Mouse (Mus musculus): ENCODE results near the gene Cul3.

The Cul3 gene

GRCm38 (mm10) chr1:80293307-80293706 lies 47.0 kb downstream of the Cul3 start:
- DNase-seq: no peak

- no peak for DNase-seq
These were observed 61.5 kb downstream of the Cul3 start for GRCm38 (mm10) chr1:80278731-80279130.

- no peak for DNase-seq
These were observed 79.8 kb downstream of the Cul3 start for GRCm38 (mm10) chr1:80260443-80260842.

DNA sequence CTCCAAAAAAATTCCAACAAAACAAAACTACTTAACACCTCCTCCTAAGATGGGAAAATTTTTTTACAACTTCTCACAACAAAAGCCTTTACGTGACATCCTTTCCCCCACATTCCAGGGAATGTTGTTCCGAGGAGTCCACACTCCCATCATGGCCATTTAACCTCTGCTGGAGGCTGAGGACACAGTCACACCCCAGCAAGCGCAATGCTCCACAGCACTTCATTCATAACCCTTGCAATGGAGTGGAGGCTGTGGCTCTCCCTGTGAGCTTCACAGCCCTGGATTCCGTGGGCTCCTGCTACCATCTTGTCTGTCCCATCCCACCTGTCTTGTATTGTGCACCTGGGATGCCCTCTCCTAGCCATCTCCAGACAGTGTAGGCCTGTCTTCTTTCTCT lies 81.6 kb downstream of the Cul3 start:
- no peak for DNase-seq

GRCm38 (mm10) chr1:80253309-80253708 lies 87.0 kb downstream of the Cul3 start:
- DNase-seq: no peak

GRCm38 (mm10) chr1:80250247-80250646 lies 90.0 kb downstream of the Cul3 start:
- DNase-seq: no peak

GRCm38 (mm10) chr1:80247131-80247530 lies 93.1 kb downstream of the Cul3 start:
- DNase-seq: peak; percentile 61

DNA sequence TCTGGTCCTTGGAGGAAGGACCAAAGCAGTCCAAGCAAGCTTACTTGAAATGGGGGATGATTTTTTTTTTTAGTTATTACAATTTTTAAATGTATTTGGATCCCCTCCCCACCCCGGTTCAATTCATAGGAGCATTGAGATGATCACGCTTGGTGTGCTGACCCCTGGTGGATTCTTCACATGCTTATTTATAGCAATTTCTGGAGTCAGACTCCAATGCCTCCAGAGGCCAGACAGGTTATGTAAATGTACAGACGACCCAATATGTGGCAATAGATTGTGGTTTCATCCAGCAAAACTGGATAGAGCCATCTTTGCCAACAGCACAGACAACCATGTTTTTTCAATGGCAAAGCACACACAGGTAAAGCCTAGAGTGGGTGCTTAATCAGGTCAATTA lies 96.2 kb downstream of the Cul3 start:
- no peak for DNase-seq

- DNase-seq: no peak
These were observed 98.7 kb downstream of the Cul3 start for GRCm38 (mm10) chr1:80241579-80241978.

- no peak for DNase-seq
These were observed 100.1 kb downstream of the Cul3 start for GRCm38 (mm10) chr1:80240017-80240660.

- no peak for DNase-seq
These were observed 100.8 kb downstream of the Cul3 start for GRCm38 (mm10) chr1:80239481-80239880.

DNA sequence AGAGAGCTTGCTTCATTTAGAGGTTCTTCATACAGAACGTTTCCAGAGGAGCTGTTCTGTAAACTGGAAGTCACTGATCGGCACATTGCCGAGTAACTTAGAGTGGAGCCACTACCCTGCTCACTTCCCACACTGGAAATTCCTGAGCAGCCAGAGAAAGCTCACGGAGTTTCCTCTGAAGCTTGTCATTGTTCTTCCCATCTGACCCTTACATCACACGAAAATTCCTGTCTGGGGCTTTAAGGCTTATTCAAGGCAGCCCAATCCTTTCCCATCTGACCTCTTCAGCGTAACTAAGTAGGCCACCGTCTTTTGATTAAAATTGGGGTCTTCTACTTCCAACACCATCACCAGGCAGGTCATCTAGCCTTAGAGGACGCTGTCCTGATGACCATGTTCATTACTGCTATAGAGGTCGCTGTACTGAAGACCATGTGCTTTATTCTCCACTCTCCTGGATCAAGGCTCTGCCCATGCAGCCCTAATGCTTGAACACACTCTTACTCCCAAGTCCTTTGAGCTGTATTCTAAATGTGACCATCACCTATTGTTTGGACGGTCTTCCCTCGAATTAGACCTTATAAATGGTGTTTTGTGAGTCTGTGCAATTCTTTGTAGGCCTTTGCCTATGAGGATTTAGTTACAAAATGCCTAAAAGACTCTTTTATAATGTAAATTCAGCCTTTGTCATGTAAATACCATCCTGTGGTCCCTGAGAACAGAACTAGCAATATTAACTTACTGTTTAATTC lies 103.2 kb downstream of the Cul3 start:
- no peak for DNase-seq

DNA sequence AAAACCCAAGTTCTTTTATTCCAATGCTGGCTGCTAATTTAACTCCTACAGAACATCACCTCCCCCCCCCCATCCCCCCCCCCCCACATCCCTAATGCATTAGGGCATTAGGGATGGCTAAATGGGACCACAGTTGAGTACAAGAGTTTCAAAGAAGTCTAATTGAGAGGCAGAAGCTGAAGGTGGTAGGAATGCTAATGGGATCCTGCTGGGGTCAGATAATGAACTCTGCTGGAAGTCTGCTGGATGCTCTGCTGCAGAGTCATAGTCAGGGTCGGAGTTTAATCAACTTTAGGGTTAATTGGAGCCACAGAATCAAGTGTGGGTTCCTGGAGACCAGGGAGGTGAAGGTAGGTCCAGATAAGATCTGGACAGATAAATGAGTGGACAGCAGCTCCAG lies 104.2 kb downstream of the Cul3 start:
- DNase-seq: no peak

- peak; percentile 23 for DNase-seq
These were observed 109.7 kb downstream of the Cul3 start for GRCm38 (mm10) chr1:80230612-80231011.

DNA sequence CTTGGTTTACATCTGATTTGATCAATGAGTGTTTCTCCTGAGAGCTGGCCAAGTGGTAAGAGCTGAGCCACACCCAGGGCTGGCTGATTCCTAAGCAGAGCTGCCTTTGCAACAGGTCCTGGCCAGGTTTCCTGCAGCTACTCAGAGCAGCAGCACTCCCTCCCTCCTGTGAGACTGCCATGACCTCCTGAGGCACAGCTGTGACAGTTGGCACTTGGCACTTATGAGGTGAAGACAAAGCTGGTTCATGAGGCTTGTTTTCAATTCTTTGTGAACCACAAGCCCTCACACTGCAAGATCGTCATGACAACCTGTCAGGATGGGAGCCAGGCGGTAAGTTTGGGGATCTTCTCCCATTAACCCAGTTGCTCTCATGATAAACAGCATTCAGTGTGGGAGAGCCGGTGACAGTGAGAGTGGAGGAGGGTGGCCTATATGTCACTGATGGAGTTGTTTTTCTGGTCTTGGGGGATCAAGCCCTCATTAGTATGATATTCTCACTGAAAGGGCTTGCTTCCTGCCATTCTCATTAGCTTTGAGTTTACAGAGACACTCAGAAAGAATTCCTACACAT lies 115.4 kb downstream of the Cul3 start:
- DNase-seq: no peak

GRCm38 (mm10) chr1:80221151-80221550 lies 119.1 kb downstream of the Cul3 start:
- DNase-seq: no peak

- peak; percentile 6 for DNase-seq
These were observed 122.0 kb downstream of the Cul3 start, which contains the start of gene Fam124b for GRCm38 (mm10) chr1:80218268-80218667. Fam124b (minus strand) TSS chr1:80218473.
